Mouse (Mus musculus) liver, embryonic 14.5 days (tissue): ENCODE results near the gene Pak1ip1. TPM values are rescaled to one million over a fixed set of nuclear protein-coding genes. Genes with fewer than 3 reads are reported as not detected.

ENCODE experiments used
- ATAC-seq: fragments of 200-750 bp; cut with Nextera tagmentation; 2 replicates; pipeline ENCODE4 v1.8.0; 2017; ENCODE audit warnings: moderate number of reproducible peaks, mild to moderate bottlenecking, moderate library complexity; ENCODE audit not compliant: insufficient read depth
- DNase-seq, 3 experiments: peaks; one replicate each; pipeline ENCODE4 v3.0.0-alpha.2; 2012 to 2013; ENCODE audit warnings: low read depth in 3 of 3, low spot score in 3 of 3
- H3K27ac ChIP-seq: fragments of 300-500 bp; sonication (generic); 2 replicates; pipeline ENCODE4 v1.5.1; 2014; ENCODE audit warnings: moderate library complexity, mild to moderate bottlenecking, control low read depth, inconsistent platforms
- H3K27me3 ChIP-seq: fragments of 300-500 bp; sonication (generic); 2 replicates; pipeline ENCODE4 v1.6.1; 2014; ENCODE audit warnings: mild to moderate bottlenecking, low read length, moderate library complexity; ENCODE audit not compliant: control insufficient read depth, insufficient read depth
- H3K36me3 ChIP-seq: fragments of 300-500 bp; sonication (generic); replicated peaks from 2 replicates; pipeline ENCODE4 v1.6.1; 2014; ENCODE audit warnings: low read depth; ENCODE audit not compliant: control insufficient read depth, insufficient read depth
- H3K4me1 ChIP-seq, 2 experiments: fragments of 200-500 bp in 1 of 2; fragments of 300-500 bp in 1 of 2; sonication (generic) in 1 of 2; replicated peaks; 2 replicates each; pipeline ENCODE4 v1.6.1; 2012 to 2014; ENCODE audit warnings: antibody characterized with exemption in 1 of 2, inconsistent platforms in 1 of 2, low read length in 1 of 2; ENCODE audit not compliant: control insufficient read depth in 2 of 2, insufficient read depth in 2 of 2
- H3K4me2 ChIP-seq: fragments of 300-500 bp; sonication (generic); 2 replicates; pipeline ENCODE4 v1.6.1; 2014; ENCODE audit warnings: low read depth, mild to moderate bottlenecking, control low read depth, moderate library complexity
- H3K4me3 ChIP-seq, 2 experiments: fragments of 200-500 bp in 1 of 2; fragments of 300-500 bp in 1 of 2; sonication (generic) in 1 of 2; 2 replicates each; pipeline ENCODE4 v1.5.1; 2012 to 2014; ENCODE audit warnings: low read depth in 2 of 2, low read length in 2 of 2, mild to moderate bottlenecking in 2 of 2, control low read depth in 1 of 2, inconsistent platforms in 1 of 2, moderate library complexity in 1 of 2; ENCODE audit not compliant: insufficient read depth in 1 of 2
- H3K9ac ChIP-seq: fragments of 300-500 bp; sonication (generic); replicated peaks from 2 replicates; pipeline ENCODE4 v1.6.1; 2014; ENCODE audit warnings: mild to moderate bottlenecking, control low read depth, moderate library complexity
- H3K9me3 ChIP-seq: fragments of 300-500 bp; sonication (generic); 2 replicates; pipeline ENCODE4 v1.6.1; 2016; ENCODE audit warnings: low read length, mixed read lengths; ENCODE audit not compliant: control insufficient read depth
- CTCF ChIP-seq: IDR thresholded peaks from 2 replicates; pipeline ENCODE4 v1.5.1; 2016; ENCODE audit warnings: antibody characterized with exemption, low read depth, control low read depth
- EP300 ChIP-seq: IDR thresholded peaks from 2 replicates; pipeline ENCODE4 v1.6.1; 2016; ENCODE audit warnings: antibody characterized with exemption, low read depth
- WGBS: fragments of 180-500 bp; shearing (Covaris S2); extraction: QIAGEN DNeasy Blood & Tissue Kit; methylation state at CpG from one replicate; pipeline ENCODE4 v1.1.7; 2014; ENCODE audit not compliant: insufficient replicate concordance; 5-methylcytosine and 5-hydroxymethylcytosine counted together
- polyA plus RNA-seq, 2 experiments: library from polyadenylated mRNA; depleted of rRNA in 1 of 2; stranded (reverse) in 1 of 2; unstranded in 1 of 2; fragments of >200 nt; fragmentation: Nextera tagmentation in 1 of 2; extraction: Ambion mirVana in 1 of 2; gene quantifications; 2 replicates each; pipeline versions ENCODE4 v1.2.1 to v1.2.3; 2012 to 2014

Pak1ip1 gene
- polyA plus RNA-seq, 2 experiments = 51.0 to 60.0 TPM

DNA sequence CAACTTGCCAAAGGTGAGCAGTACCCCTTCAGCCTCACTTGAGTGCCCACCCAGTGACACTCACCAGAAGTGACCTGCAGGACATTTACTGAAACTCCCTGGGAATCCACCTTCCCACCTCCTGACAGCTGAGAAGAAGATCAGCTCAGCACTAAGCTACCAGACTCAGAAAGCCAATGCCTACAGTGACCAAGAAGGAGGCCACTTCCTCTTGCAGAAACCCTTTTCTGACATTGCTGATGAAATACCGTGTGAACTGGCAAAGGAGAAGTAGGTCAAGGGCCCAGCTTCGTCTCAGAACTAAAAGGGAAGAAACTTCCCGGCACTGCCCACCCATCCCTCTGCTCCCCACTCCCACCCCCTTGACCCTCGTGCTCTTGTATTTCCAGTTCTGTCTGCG lies 32.3 kb upstream of the Pak1ip1 start:
- WGBS = 19% methylated on average over 5 of the region's 5 CpGs
- H3K36me3 ChIP-seq = no peaks in the 10 kb centered on the region
- H3K27ac ChIP-seq = no peak overlapping the region
- H3K27me3 ChIP-seq = no peaks in the 10 kb centered on the region
- TF ChIP-seq CTCF (no peak), EP300 (no peak)
- peaks cover 0 to 4% of the 10 kb centered on the region in 2 experiments; a peak in 2 of 4 replicates for H3K4me1 ChIP-seq
- no peak overlapping the region for H3K9ac ChIP-seq
- H3K9me3 ChIP-seq = no peaks in the 10 kb centered on the region
- no peak for ATAC-seq
- no peak overlapping the region for H3K4me3 ChIP-seq
- no peak overlapping the region for H3K4me2 ChIP-seq
- no peak for DNase-seq

DNA sequence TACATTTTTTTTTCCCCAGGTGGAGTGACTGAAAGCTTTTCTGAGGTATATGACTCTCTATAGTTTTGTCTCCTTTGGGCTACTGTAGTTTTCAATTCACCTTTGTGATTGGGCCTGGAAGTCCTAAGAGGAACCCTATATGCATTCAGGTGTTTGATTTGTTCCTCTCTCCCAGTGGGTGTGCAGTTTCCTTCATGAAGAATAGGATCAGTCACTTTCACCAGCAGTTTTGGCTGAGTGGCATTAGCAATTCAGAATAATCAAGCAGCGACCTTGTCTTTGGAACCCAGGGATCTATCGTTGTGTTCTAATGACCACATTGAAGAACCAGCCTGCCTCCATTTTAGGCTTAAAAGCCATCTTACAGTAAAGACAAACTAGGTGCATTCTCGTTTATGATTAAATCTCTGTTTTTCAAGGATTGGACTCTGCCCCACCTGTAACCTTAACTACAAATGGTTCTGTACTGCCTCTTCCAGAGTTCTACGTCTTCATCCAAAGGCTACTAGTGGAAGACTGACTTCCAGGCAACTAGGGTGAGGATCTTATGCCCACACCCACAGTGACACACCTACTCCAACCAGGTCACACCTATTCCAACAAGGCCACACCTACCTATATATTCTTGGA lies 30.9 kb upstream of the Pak1ip1 start:
- H3K4me1 ChIP-seq = peaks cover 0 to 4% of the 10 kb centered on the region in 2 experiments; a peak in 2 of 4 replicates
- H3K9ac ChIP-seq = no peak overlapping the region
- H3K36me3 ChIP-seq = no peaks in the 10 kb centered on the region
- H3K4me3 ChIP-seq = no peak overlapping the region
- H3K27me3 ChIP-seq = no peaks in the 10 kb centered on the region
- WGBS = 64% methylated on average over 4 of the region's 4 CpGs
- ATAC-seq = no peak
- DNase-seq = no peak
- no peak overlapping the region for H3K27ac ChIP-seq
- TF ChIP-seq CTCF (no peak), EP300 (no peak)
- no peaks in the 10 kb centered on the region for H3K9me3 ChIP-seq
- H3K4me2 ChIP-seq = no peak overlapping the region

DNA sequence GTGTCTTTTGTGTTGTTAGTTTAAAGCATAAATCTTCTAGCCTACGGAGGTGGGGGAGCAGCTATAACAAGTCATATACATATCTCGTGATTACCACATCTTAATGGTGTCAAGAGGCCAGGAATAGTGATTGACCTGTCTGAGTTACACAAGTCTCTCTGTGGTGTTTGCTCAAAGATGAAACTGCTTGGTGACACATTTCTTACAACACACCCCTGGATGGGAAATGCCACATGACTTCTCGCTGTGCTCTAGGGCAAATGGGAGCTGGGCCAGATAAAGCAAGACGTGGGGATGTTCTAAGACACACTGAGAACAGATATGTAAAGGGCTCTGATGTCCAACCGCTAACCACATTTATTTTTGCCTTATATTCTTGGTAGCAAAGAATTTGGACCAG lies 29.6 kb upstream of the Pak1ip1 start:
- H3K27ac ChIP-seq = no peak overlapping the region
- H3K9ac ChIP-seq = no peak overlapping the region
- ATAC-seq (no peak), DNase-seq (no peak)
- no peaks in the 10 kb centered on the region for H3K9me3 ChIP-seq
- H3K4me2 ChIP-seq = no peak overlapping the region
- H3K4me1 ChIP-seq = peaks cover 0 to 4% of the 10 kb centered on the region in 2 experiments; a peak in 2 of 4 replicates
- H3K4me3 ChIP-seq = no peak overlapping the region
- H3K36me3 ChIP-seq = no peaks in the 10 kb centered on the region
- TF ChIP-seq CTCF (no peak), EP300 (no peak)
- WGBS = 59% methylated on average over 5 of the region's 5 CpGs
- H3K27me3 ChIP-seq = no peaks in the 10 kb centered on the region

DNA sequence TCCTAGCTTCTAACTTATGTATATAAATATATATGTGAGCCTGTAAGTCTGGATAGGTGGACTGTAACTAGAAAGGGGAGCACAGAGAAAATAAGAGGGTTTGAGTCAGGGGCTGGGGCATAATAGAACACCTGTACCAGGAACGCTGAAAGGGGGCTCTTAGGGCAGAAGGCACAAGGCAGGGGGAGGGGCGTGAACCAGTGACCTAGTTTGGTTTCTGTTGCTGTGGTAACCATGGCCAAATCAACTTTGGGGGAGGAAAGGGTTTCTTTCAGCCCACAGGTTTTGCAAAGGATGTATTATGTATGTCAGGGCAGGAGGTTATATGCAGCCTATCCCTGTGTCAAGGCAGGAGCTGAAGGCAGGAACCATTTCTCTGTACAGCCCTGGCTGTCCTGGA lies 29.0 kb upstream of the Pak1ip1 start:
- Histone ChIP-seq H3K9me3 (no peaks in the 10 kb centered on the region), H3K27ac (no peak overlapping the region), H3K4me1 (peaks cover 0 to 4% of the 10 kb centered on the region in 2 experiments; a peak in 2 of 4 replicates), H3K36me3 (no peaks in the 10 kb centered on the region), H3K4me3 (no peak overlapping the region), H3K4me2 (no peak overlapping the region), H3K27me3 (no peaks in the 10 kb centered on the region), H3K9ac (no peak overlapping the region)
- DNase-seq = no peak
- TF ChIP-seq EP300 (no peak), CTCF (no peak)
- no peak for ATAC-seq
- 55% methylated on average over 2 of the region's 2 CpGs for WGBS

GRCm38 (mm10) chr13:40972976-40973375 lies 27.8 kb upstream of the Pak1ip1 start:
- no peaks in the 10 kb centered on the region for H3K9me3 ChIP-seq
- WGBS = 77% methylated on average over 5 of the region's 5 CpGs
- H3K4me1 ChIP-seq = peaks cover 0 to 8% of the 10 kb centered on the region in 2 experiments; a peak in 2 of 4 replicates
- no peak overlapping the region for H3K4me3 ChIP-seq
- no peak overlapping the region for H3K9ac ChIP-seq
- DNase-seq = no peak
- ATAC-seq = no peak
- H3K27me3 ChIP-seq = no peaks in the 10 kb centered on the region
- no peak overlapping the region for H3K4me2 ChIP-seq
- H3K27ac ChIP-seq = no peak overlapping the region
- no peak for TF ChIP-seq EP300
- no peak for TF ChIP-seq CTCF
- H3K36me3 ChIP-seq = no peaks in the 10 kb centered on the region
